Mouse (Mus musculus) hematopoietic stem cell, adult 5-6 weeks (primary cell): ENCODE data around the gene Ranbp17. TPM values are rescaled to one million over a fixed set of nuclear protein-coding genes. Genes with fewer than 3 reads are reported as not detected.

ENCODE experiments used
- ATAC-seq, 2 experiments: fragments of 125-278 bp in 1 of 2; replicated peaks in 1 of 2; 2 replicates each; pipeline ENCODE4 v1.8.0; 2016 to 2017; ENCODE audit warnings: inconsistent platforms in 2 of 2, mild to moderate bottlenecking in 2 of 2, moderate number of reproducible peaks in 2 of 2, low read depth in 1 of 2, moderate TSS enrichment in 1 of 2; ENCODE audit not compliant: low FRiP score in 2 of 2, poor library complexity in 2 of 2, severe bottlenecking in 2 of 2, insufficient read depth in 1 of 2, low TSS enrichment in 1 of 2
- total RNA-seq: library from RNA; stranded (forward); fragments of 172-1452, 232-1000 nt; gene quantifications from 2 replicates; pipeline ENCODE4 v1.2.3, GENCODE M21; 2017

The Ranbp17 gene
- total RNA-seq, 1 experiment from 2014 or later: 6.1 TPM

GRCm38 (mm10) chr11:33181804-33182203, 331.7 kb downstream of the Ranbp17 start:
- ATAC-seq: no peak

- no peak for ATAC-seq
Measured at GRCm38 (mm10) chr11:33180701-33181116, 332.8 kb downstream of the Ranbp17 start.

- ATAC-seq: no peak
Measured at GRCm38 (mm10) chr11:33179802-33180201, 333.7 kb downstream of the Ranbp17 start.

GRCm38 (mm10) chr11:33176525-33177245, 336.9 kb downstream of the Ranbp17 start:
- peak; percentile 90 to 93 for ATAC-seq

- ATAC-seq: no peak
Measured at GRCm38 (mm10) chr11:33175768-33176167, 337.8 kb downstream of the Ranbp17 start.

- ATAC-seq: peak; percentile 62 to 81; a peak in 2 of 4 replicates
Measured at GRCm38 (mm10) chr11:33170489-33170888, 343.1 kb downstream of the Ranbp17 start.

- ATAC-seq: peak; percentile 94 to 95
Measured at GRCm38 (mm10) chr11:33162998-33163506, 350.5 kb downstream of the Ranbp17 start, which contains the start of gene Npm1. Npm1 (minus strand) TSS chr11:33163206.

GRCm38 (mm10) chr11:33162211-33162997, 351.1 kb downstream of the Ranbp17 start:
- peak; percentile 60 to 65 for ATAC-seq

Other genes with a start within 250 kb of the Ranbp17 start
- gene Gm12117, start 237.0 kb downstream of the Ranbp17 start, total RNA-seq: 1.6 TPM in 1 of 2 replicates, not detected in the other
- gene Gabrp, start 65.2 kb upstream of the Ranbp17 start, total RNA-seq: not detected in 2 replicates
- gene D130052B06Rik, start 85.6 kb upstream of the Ranbp17 start, total RNA-seq: not detected in 2 replicates